Mouse (Mus musculus) lung, adult 2 months (tissue): ENCODE results near the gene Baiap2l1.

Experiments used
- CTCF ChIP-seq: fragments of 200-500 bp; IDR thresholded peaks from 2 replicates; pipeline ENCODE4 v1.5.1; 2011; ENCODE audit warnings: mild to moderate bottlenecking, low read length, control low read depth; ENCODE audit not compliant: insufficient read depth
- POLR2A ChIP-seq: fragments of 200-500 bp; IDR thresholded peaks from 2 replicates; pipeline ENCODE4 v1.6.1; 2011; ENCODE audit warnings: low read depth, mild to moderate bottlenecking, control low read depth, low read length, borderline replicate concordance; ENCODE audit errors: extremely low read depth

- no peak for TF ChIP-seq CTCF
- TF ChIP-seq POLR2A, result no peak
Measured at GRCm38 (mm10) chr5:144372885-144373284, 15.0 kb upstream of the Baiap2l1 start.
